17 mouse cellular contexts compared by ENCODE assay signal in the genomic region with DNA sequence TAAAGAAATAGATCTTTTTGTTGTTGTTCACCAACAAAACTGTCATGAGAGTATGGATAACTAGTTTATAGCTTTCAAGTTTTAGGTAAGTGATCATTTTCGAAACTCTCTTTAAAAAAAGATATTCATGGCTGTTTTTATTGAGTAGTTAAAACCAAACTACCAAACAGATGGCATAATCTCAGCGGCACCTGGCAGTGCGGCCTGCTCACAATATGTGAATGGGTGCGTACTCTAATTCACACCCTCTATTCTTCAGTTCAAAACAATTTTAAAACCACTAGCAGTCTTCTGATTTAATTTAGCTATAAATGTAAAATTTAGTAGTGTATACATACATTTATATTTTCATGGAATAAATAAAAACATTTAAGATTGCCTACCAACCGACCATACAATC. TPM values are rescaled to one million over a fixed set of nuclear protein-coding genes. Genes with fewer than 3 reads are reported as not detected.
DNase-seq lines count a peak whose midpoint lies in the region; ATAC-seq and TF ChIP-seq lines count a peak whose summit lies in the region.
"Had no signal": no experiment of that assay in that cellular context is flagged by ENCODE, and none has a peak within 500 bp of the region (broad histone marks: within the 10 kb centered on the region; RNA-seq: fewer than 3 reads in every experiment).

No protein-coding gene starts in this region.

- H3K27me3 ChIP-seq in forebrain, postnatal 0 days (ENCODE audit: insufficient read depth, low read length): no peaks in the 10 kb centered on the region
- H3K27me3 ChIP-seq in forebrain, embryonic 15.5 days: no peaks in the 10 kb centered on the region
- H3K27me3 ChIP-seq: embryonic facial prominence, embryonic 12.5 days; forebrain, embryonic 13.5 days; heart, embryonic 12.5 days; hindbrain, embryonic 15.5 days had no signal

- no peak for TF ChIP-seq CTCF in forebrain, postnatal 0 days (IDR thresholded peaks at IDR 0.05; ENCODE audit: low read depth)
- no peak for TF ChIP-seq CTCF in brain, embryonic 14.5 days (IDR thresholded peaks at IDR 0.05; ENCODE audit: borderline replicate concordance, extremely low read depth, insufficient read depth, insufficient read length)

- ATAC-seq in forebrain, postnatal 0 days: no peak
- ATAC-seq in forebrain, embryonic 15.5 days (replicated peaks): no peak; the same call in 1 of the 2 replicates
- ATAC-seq: forebrain, embryonic 13.5 days; intestine, embryonic 16.5 days had no signal

- no peaks in the 10 kb centered on the region for H3K9me3 ChIP-seq in forebrain, postnatal 0 days (ENCODE audit: low read length)
- no peaks in the 10 kb centered on the region for H3K9me3 ChIP-seq in forebrain, embryonic 15.5 days
- H3K9me3 ChIP-seq: embryonic facial prominence, embryonic 12.5 days; forebrain, embryonic 13.5 days; heart, embryonic 12.5 days; hindbrain, embryonic 15.5 days had no signal

- H3K4me1 ChIP-seq in forebrain, postnatal 0 days (ENCODE audit: insufficient read depth): no peaks in the 10 kb centered on the region
- no peaks in the 10 kb centered on the region for H3K4me1 ChIP-seq in forebrain, embryonic 15.5 days
- H3K4me1 ChIP-seq: embryonic facial prominence, embryonic 12.5 days; forebrain, embryonic 13.5 days; hindbrain, embryonic 15.5 days had no signal

- WGBS in forebrain, postnatal 0 days: 61% methylated on average over 5 of the region's 5 CpGs
- WGBS in forebrain, embryonic 15.5 days: 68% methylated on average over 5 of the region's 5 CpGs

- TF ChIP-seq POLR2A in brain, embryonic 14.5 days (IDR thresholded peaks at IDR 0.05; ENCODE audit: borderline replicate concordance, extremely low read depth, insufficient read depth, insufficient read length, poor library complexity, severe bottlenecking): no peak

- H3K4me2 ChIP-seq in forebrain, postnatal 0 days (ENCODE audit: low read depth): no peak overlapping the region
- H3K4me2 ChIP-seq in forebrain, embryonic 15.5 days (replicated peaks): no peak overlapping the region
- H3K4me2 ChIP-seq: embryonic facial prominence, embryonic 12.5 days; forebrain, embryonic 13.5 days; heart, embryonic 12.5 days; hindbrain, embryonic 15.5 days had no signal

- no peak overlapping the region for H3K27ac ChIP-seq in forebrain, postnatal 0 days (ENCODE audit: low read depth, low read length)
- no peak overlapping the region for H3K27ac ChIP-seq in forebrain, embryonic 15.5 days (replicated peaks)
- H3K27ac ChIP-seq: embryonic facial prominence, embryonic 12.5 days; forebrain, embryonic 13.5 days; hindbrain, embryonic 15.5 days had no signal

- no peaks in the 10 kb centered on the region for H3K36me3 ChIP-seq in forebrain, postnatal 0 days (ENCODE audit: insufficient read depth)
- H3K36me3 ChIP-seq in forebrain, embryonic 15.5 days: no peaks in the 10 kb centered on the region
- H3K36me3 ChIP-seq: hindbrain, embryonic 15.5 days had no signal

- H3K4me3 ChIP-seq in forebrain, postnatal 0 days (ENCODE audit: low read depth, low read length): no peak overlapping the region
- no peak overlapping the region for H3K4me3 ChIP-seq in forebrain, embryonic 15.5 days
- H3K4me3 ChIP-seq: embryonic facial prominence, embryonic 12.5 days; forebrain, embryonic 13.5 days; heart, embryonic 12.5 days; hindbrain, embryonic 15.5 days had no signal

- H3K9ac ChIP-seq in forebrain, postnatal 0 days: no peak overlapping the region
- H3K9ac ChIP-seq in forebrain, embryonic 15.5 days (replicated peaks): no peak overlapping the region
- H3K9ac ChIP-seq: embryonic facial prominence, embryonic 12.5 days; forebrain, embryonic 13.5 days; heart, embryonic 12.5 days; hindbrain, embryonic 15.5 days had no signal

- DNase-seq in forebrain, postnatal 0 days: peak; percentile 37
- peak; percentile 35 for DNase-seq in brain, adult 2 months (ENCODE audit: low read depth, low spot score)
- DNase-seq in brain, embryonic 14.5 days (ENCODE audit: low read depth): peak; percentile 36
- DNase-seq in layer of hippocampus, adult 9-10 months (ENCODE audit: low spot score): peak; percentile 48
- DNase-seq in adrenal gland, adult 18-20 months (ENCODE audit: low spot score in 2 of 2): no peak
- no peak for DNase-seq in right cerebral cortex, postnatal 14 days
- DNase-seq: adrenal gland, postnatal 14 days; cerebellum, adult 11 months; cerebellum, adult 8-10 months; gastrocnemius, postnatal 14 days; heart, postnatal 36 days had no signal

RNA-seq across cellular contexts. Expression of a gene that starts 15.2 kb away (rescaled TPM):
- total RNA-seq in forebrain, postnatal 0 days (2014; rRNA removed): 2.4 and 2.6 TPM in 2 replicates
- 0.18 and 0.44 TPM in 2 replicates for polyA plus RNA-seq in forebrain, postnatal 0 days (2015; fragmentation: Nextera tagmentation; extraction: Ambion mirVana)
- 0.33 and 0.48 TPM in 2 replicates for polyA plus RNA-seq in forebrain, embryonic 15.5 days (2015; fragmentation: Nextera tagmentation; extraction: Ambion mirVana)
- polyA plus RNA-seq in brain, embryonic 14.5 days (2012; rRNA removed): 1.2 and 2.1 TPM in 2 replicates
- 10 to 100 TPM; 23.7 to 30.5 TPM for total RNA-seq in adrenal gland, adult 18-20 months (2021)

Comparison
In these comparisons a context has a peak if more than half of its experiments do, and no peak if none do; other contexts are left out.
1. DNase-seq: peak in forebrain, postnatal 0 days (single experiment), brain, adult 2 months (single experiment), brain, embryonic 14.5 days (single experiment) and layer of hippocampus, adult 9-10 months (single experiment); none in adrenal gland, adult 18-20 months (0 of 2) and right cerebral cortex, postnatal 14 days (single experiment).